Mouse (Mus musculus): ENCODE data around the gene Pvalb. TPM values are rescaled to one million over a fixed set of nuclear protein-coding genes. Genes with fewer than 3 reads are reported as not detected.

The Pvalb gene
- not detected for total RNA-seq (2023)

DNA sequence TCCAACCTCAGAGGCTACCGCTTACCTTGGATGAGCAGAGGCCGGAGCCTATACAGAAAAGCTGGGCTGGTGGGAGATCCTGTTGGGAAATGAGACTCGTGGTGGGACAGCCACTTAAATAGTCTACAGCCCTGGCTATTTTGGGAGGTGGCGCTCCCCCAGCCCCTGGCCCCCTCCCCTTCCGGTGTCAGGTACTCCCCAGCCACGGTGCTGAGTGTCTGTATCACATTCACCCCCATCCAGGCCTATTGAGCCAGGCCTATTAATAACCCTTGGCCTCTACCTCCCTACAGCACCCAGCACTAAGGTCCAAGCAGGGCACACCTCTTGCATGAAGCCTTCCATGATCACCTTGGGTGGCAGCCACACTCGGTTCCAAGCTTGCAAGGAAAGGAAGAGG, at the start of gene Pvalb:
TSS of gene Pvalb (minus strand) at position 89 of the 400 bp plus-strand sequence.

GRCm38 (mm10) chr15:78244695-78245492, 38.7 kb upstream of the Pvalb start, which contains the start of gene Ncf4:
Gene Ncf4, plus strand, starts transcription at chr15:78244801.

GRCm38 (mm10) chr15:78173972-78174886, 32.0 kb downstream of the Pvalb start, which contains the start of gene Ift27:
Gene Ift27, minus strand, starts transcription at chr15:78174107.

Other genes starting within 250 kb of the Pvalb start
- 5.3 TPM for gene Foxred2, start 249.7 kb downstream of the Pvalb start, total RNA-seq (2023)
- 153 TPM for gene Eif3d, start 235.6 kb downstream of the Pvalb start, total RNA-seq (2023)
- gene Cacng2, start 86.4 kb downstream of the Pvalb start, total RNA-seq (2023), result not detected
- gene Ift27, start 32.3 kb downstream of the Pvalb start, total RNA-seq (2023), result 18.6 TPM
- 48.1 TPM for gene Ncf4, start 38.4 kb upstream of the Pvalb start, total RNA-seq (2023)
- gene Csf2rb2, start 99.3 kb upstream of the Pvalb start, total RNA-seq (2023), result 2.2 TPM
- gene Csf2rb, start 119.4 kb upstream of the Pvalb start, total RNA-seq (2023), result 7.1 TPM
- not detected for gene Tex33, start 189.5 kb upstream of the Pvalb start, total RNA-seq (2023)
- gene Tst, start 199.5 kb upstream of the Pvalb start, total RNA-seq (2023), result 0.67 TPM
- gene Mpst, start 200.0 kb upstream of the Pvalb start, total RNA-seq (2023), result 19.9 TPM
- gene Kctd17, start 222.2 kb upstream of the Pvalb start, total RNA-seq (2023), result 3.8 TPM

Data from CD4-positive naive resting alpha-beta T cell, adult 76 days (primary cell).